Mouse (Mus musculus) liver, postnatal 0 days (tissue): Measurements from ENCODE around the gene Atrnl1. TPM values are rescaled to one million over a fixed set of nuclear protein-coding genes. Genes with fewer than 3 reads are reported as not detected.

Experiments used
- ATAC-seq: fragments of 200-750 bp; cut with Nextera tagmentation; 2 replicates; pipeline ENCODE4 v1.8.0; 2017; ENCODE audit warnings: mild to moderate bottlenecking, moderate library complexity
- DNase-seq: peaks from one replicate; pipeline ENCODE4 v3.0.0-alpha.2; 2016
- H3K27ac ChIP-seq: fragments of 300-500 bp; sonication (generic); 2 replicates; pipeline ENCODE4 v1.5.1; 2014; ENCODE audit warnings: antibody characterized with exemption, moderate library complexity, mild to moderate bottlenecking, low read depth
- H3K27me3 ChIP-seq: fragments of 300-500 bp; sonication (generic); 2 replicates; pipeline ENCODE4 v1.6.1; 2014; ENCODE audit warnings: low read length, control low read depth, mixed read lengths; ENCODE audit not compliant: insufficient read depth
- H3K36me3 ChIP-seq: fragments of 300-500 bp; sonication (generic); replicated peaks from 2 replicates; pipeline ENCODE4 v1.6.1; 2014; ENCODE audit warnings: mild to moderate bottlenecking, control low read depth, low read length, moderate library complexity, mixed read lengths; ENCODE audit not compliant: insufficient read depth
- H3K4me1 ChIP-seq: fragments of 300-500 bp; sonication (generic); 2 replicates; pipeline ENCODE4 v1.6.1; 2014; ENCODE audit warnings: antibody characterized with exemption, mild to moderate bottlenecking, control low read depth; ENCODE audit not compliant: insufficient read depth
- H3K4me2 ChIP-seq: fragments of 300-500 bp; sonication (generic); 2 replicates; pipeline ENCODE4 v1.6.1; 2014; ENCODE audit warnings: low read depth, mild to moderate bottlenecking, low read length, moderate library complexity, mixed read lengths
- H3K4me3 ChIP-seq: fragments of 300-500 bp; sonication (generic); 2 replicates; pipeline ENCODE4 v1.5.1; 2014; ENCODE audit warnings: low read depth, low read length
- H3K9ac ChIP-seq: fragments of 300-500 bp; sonication (generic); replicated peaks from 2 replicates; pipeline ENCODE4 v1.6.1; 2014; ENCODE audit warnings: mild to moderate bottlenecking, moderate library complexity
- H3K9me3 ChIP-seq: fragments of 300-500 bp; sonication (generic); 2 replicates; pipeline ENCODE4 v1.6.1; 2016; ENCODE audit warnings: mild to moderate bottlenecking, control low read depth, low read length, mixed read lengths
- CTCF ChIP-seq: sonication (generic); IDR thresholded peaks from 2 replicates; pipeline ENCODE4 v1.5.1; 2016; ENCODE audit warnings: antibody characterized with exemption, low read depth
- EP300 ChIP-seq: IDR thresholded peaks from 2 replicates; pipeline ENCODE4 v1.6.1; 2016; ENCODE audit warnings: antibody characterized with exemption, low read depth, mild to moderate bottlenecking
- WGBS: fragments of 180-500 bp; shearing (Covaris S2); extraction: QIAGEN DNeasy Blood & Tissue Kit; methylation state at CpG from one replicate; pipeline ENCODE4 v1.1.7; 2014; ENCODE audit not compliant: insufficient replicate concordance; 5-methylcytosine and 5-hydroxymethylcytosine counted together
- polyA plus RNA-seq: library from polyadenylated mRNA; unstranded; fragments of >200 nt; fragmentation: Nextera tagmentation; extraction: Ambion mirVana; gene quantifications from 2 replicates; pipeline ENCODE4 v1.2.1, GENCODE M21; 2015

The Atrnl1 gene
- polyA plus RNA-seq, 1 experiment from 2014 or later, result 0.70 TPM

GRCm38 (mm10) chr19:57615972-57616621 is 5.3 kb downstream of the Atrnl1 start:
- Histone ChIP-seq H3K36me3 (no peaks in the 10 kb centered on the region), H3K27ac (no peak overlapping the region), H3K27me3 (no peaks in the 10 kb centered on the region), H3K9ac (no peak overlapping the region), H3K4me3 (no peak overlapping the region), H3K4me1 (peaks cover 7% of the 10 kb centered on the region), H3K4me2 (no peak overlapping the region), H3K9me3 (no peaks in the 10 kb centered on the region)
- 82% methylated on average over 9 of the region's 9 CpGs for WGBS
- TF ChIP-seq CTCF, result no peak
- no peak for TF ChIP-seq EP300
- DNase-seq (no peak), ATAC-seq (no peak)

- no peak overlapping the region for H3K27ac ChIP-seq
- TF ChIP-seq EP300, result no peak
- TF ChIP-seq CTCF, result no peak
- WGBS, result 66% methylated on average over 9 of the region's 9 CpGs
- H3K9ac ChIP-seq, result no peak overlapping the region
- H3K9me3 ChIP-seq, result no peaks in the 10 kb centered on the region
- no peak overlapping the region for H3K4me2 ChIP-seq
- H3K4me1 ChIP-seq, result no peaks in the 10 kb centered on the region
- H3K27me3 ChIP-seq, result no peaks in the 10 kb centered on the region
- H3K36me3 ChIP-seq, result no peaks in the 10 kb centered on the region
- DNase-seq (no peak), ATAC-seq (no peak)
- no peak overlapping the region for H3K4me3 ChIP-seq
These were observed 8.3 kb downstream of the Atrnl1 start for GRCm38 (mm10) chr19:57619088-57619487.

DNA sequence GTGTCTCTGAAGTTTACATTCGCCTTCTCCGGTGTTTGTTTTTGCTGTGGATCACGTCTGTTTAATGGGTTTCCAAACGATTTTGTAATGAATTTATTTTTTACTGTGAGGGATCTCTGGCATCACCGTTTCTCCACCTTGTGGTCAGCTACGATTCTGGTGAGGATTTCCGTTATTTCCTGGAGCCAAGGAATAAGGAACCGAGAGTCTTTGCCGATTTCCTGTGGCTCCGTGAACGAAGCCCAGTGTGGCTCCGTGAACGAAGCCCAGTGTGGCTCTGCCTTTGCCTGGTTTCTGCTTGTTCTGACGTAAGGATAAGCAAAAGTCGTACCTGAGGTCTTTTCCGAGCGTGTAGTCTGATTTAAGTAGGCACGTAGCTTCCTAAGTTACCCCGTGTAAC is 11.0 kb downstream of the Atrnl1 start:
- DNase-seq (no peak), ATAC-seq (no peak)
- no peaks in the 10 kb centered on the region for H3K9me3 ChIP-seq
- no peak overlapping the region for H3K4me3 ChIP-seq
- 64% methylated on average over 19 of the region's 19 CpGs for WGBS
- no peak overlapping the region for H3K27ac ChIP-seq
- H3K9ac ChIP-seq, result no peak overlapping the region
- no peak overlapping the region; the same call in 1 of the 2 replicates for H3K4me2 ChIP-seq
- H3K36me3 ChIP-seq, result no peaks in the 10 kb centered on the region
- TF ChIP-seq CTCF, result no peak
- TF ChIP-seq EP300, result no peak
- no peaks in the 10 kb centered on the region for H3K4me1 ChIP-seq
- H3K27me3 ChIP-seq, result no peaks in the 10 kb centered on the region

- ATAC-seq (no peak), DNase-seq (no peak)
- Histone ChIP-seq H3K36me3 (no peaks in the 10 kb centered on the region), H3K9ac (no peak overlapping the region), H3K4me3 (no peak overlapping the region), H3K27ac (no peak overlapping the region), H3K9me3 (no peaks in the 10 kb centered on the region), H3K27me3 (no peaks in the 10 kb centered on the region), H3K4me2 (no peak overlapping the region), H3K4me1 (no peaks in the 10 kb centered on the region)
- TF ChIP-seq CTCF (no peak), EP300 (no peak)
- WGBS, result 86% methylated on average over 9 of the region's 9 CpGs
These were observed 14.9 kb downstream of the Atrnl1 start for GRCm38 (mm10) chr19:57625738-57626137.

DNA sequence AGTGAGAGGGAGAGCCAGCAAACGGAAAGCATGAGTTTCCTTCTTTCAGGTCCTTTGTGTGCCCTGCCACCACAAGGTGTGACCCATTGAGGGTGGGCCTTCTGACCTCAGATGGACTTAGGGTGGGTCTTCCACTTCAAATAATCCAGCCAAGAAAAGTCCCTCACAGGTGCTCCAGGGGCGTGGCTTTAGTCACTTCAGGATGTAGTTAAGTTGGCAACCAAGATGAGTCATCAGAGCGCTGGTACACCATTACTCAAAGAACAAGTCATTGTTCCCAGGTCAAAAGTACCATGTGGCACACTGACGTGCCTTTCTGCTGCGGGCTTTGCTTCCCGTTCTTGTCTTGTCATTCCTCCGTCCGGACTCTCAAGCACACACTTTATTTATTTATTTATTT is 16.4 kb downstream of the Atrnl1 start:
- H3K4me3 ChIP-seq, result no peak overlapping the region
- TF ChIP-seq CTCF, result no peak
- no peak for TF ChIP-seq EP300
- no peaks in the 10 kb centered on the region for H3K9me3 ChIP-seq
- H3K27ac ChIP-seq, result no peak overlapping the region
- H3K36me3 ChIP-seq, result no peaks in the 10 kb centered on the region
- DNase-seq (no peak), ATAC-seq (no peak)
- WGBS, result 83% methylated on average over 8 of the region's 8 CpGs
- no peaks in the 10 kb centered on the region for H3K27me3 ChIP-seq
- H3K4me2 ChIP-seq, result no peak overlapping the region
- H3K9ac ChIP-seq, result no peak overlapping the region
- no peaks in the 10 kb centered on the region for H3K4me1 ChIP-seq

GRCm38 (mm10) chr19:57642536-57642935 is 31.7 kb downstream of the Atrnl1 start:
- no peak for DNase-seq
- 95% methylated on average over 21 of the region's 21 CpGs for WGBS
- no peak overlapping the region for H3K9ac ChIP-seq

More at GRCm38 (mm10) chr19:57642536-57642935, 31.7 kb downstream of the Atrnl1 start:
- no peaks in the 10 kb centered on the region for H3K9me3 ChIP-seq
- TF ChIP-seq CTCF (no peak), EP300 (no peak)
- no peak overlapping the region for H3K27ac ChIP-seq
- no peak overlapping the region for H3K4me2 ChIP-seq
- H3K36me3 ChIP-seq, result no peaks in the 10 kb centered on the region; the same call in 1 of the 2 replicates
- H3K27me3 ChIP-seq, result no peaks in the 10 kb centered on the region
- no peak overlapping the region for H3K4me3 ChIP-seq
- H3K4me1 ChIP-seq, result no peaks in the 10 kb centered on the region
- no peak for ATAC-seq
